Comparison of ENCODE assay signal across 15 mouse cellular contexts in the genomic region with DNA sequence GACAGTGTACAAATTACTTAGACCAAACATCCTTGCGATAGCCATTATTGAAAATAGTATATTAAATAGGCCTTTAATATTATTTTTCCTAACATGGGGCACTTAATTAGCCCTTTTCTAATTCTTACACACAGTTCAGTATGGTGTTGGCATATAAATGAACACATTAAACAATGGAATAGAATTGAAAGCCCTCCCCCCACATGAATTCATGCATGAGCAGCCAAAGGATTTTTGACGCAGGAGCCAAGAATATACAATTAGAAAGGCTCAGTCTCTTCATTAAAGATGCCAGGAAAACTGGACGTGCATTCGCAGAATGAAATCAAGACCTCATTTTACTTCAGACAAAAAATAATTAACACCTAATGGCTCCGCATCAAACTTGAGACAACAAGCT.
"Had no signal": no experiment of that assay in that cellular context is flagged by ENCODE, and none has a peak within 500 bp of the region (broad histone marks: within the 10 kb centered on the region; RNA-seq: fewer than 3 reads in every experiment).

No protein-coding gene starts in this region.

- H3K9ac ChIP-seq: kidney, embryonic 15.5 days; liver, embryonic 15.5 days had no signal

- H3K4me1 ChIP-seq: kidney, embryonic 15.5 days; limb, embryonic 10.5 days; liver, embryonic 15.5 days had no signal

- H3K4me3 ChIP-seq: kidney, embryonic 15.5 days; left cerebral cortex, adult 2 months; limb, embryonic 10.5 days; liver, embryonic 15.5 days had no signal

- DNase-seq: kidney, adult 18-20 months; kidney, postnatal 14 days; lung, adult 2 months; lung, postnatal 4 days; right cerebral cortex, postnatal 4 days; spleen, adult 18-20 months; thymus, adult 18-20 months; thymus, postnatal 14 days had no signal

- H3K4me2 ChIP-seq: kidney, embryonic 15.5 days; liver, embryonic 11.5 days; liver, embryonic 15.5 days; midbrain, embryonic 11.5 days had no signal

- H3K27me3 ChIP-seq: kidney, embryonic 15.5 days; liver, embryonic 15.5 days had no signal

- H3K36me3 ChIP-seq: kidney, embryonic 15.5 days; limb, embryonic 10.5 days; liver, embryonic 15.5 days had no signal

- H3K27ac ChIP-seq: kidney, embryonic 15.5 days; left cerebral cortex, adult 2 months; limb, embryonic 10.5 days; liver, embryonic 15.5 days had no signal

- H3K9me3 ChIP-seq: kidney, embryonic 15.5 days; limb, embryonic 10.5 days; liver, embryonic 15.5 days had no signal

- ATAC-seq: lung, postnatal 0 days had no signal
